Mouse (Mus musculus) stomach, postnatal 0 days (tissue): ENCODE results near the gene Gja5.

Experiments used
- CTCF ChIP-seq: IDR thresholded peaks from 2 replicates; pipeline ENCODE4 v1.5.1; 2016; ENCODE audit warnings: antibody characterized with exemption, low read depth, mild to moderate bottlenecking, moderate library complexity
- EP300 ChIP-seq: optimal IDR thresholded peaks from 2 replicates; pipeline ENCODE3; 2016; ENCODE audit warnings: antibody characterized with exemption

GRCm38 (mm10) chr3:97062814-97063213 is 158.3 kb downstream of the Gja5 start:
- TF ChIP-seq CTCF (no peak), EP300 (no peak)
